1 mouse cellular context compared by ENCODE assay signal in the genomic region with DNA sequence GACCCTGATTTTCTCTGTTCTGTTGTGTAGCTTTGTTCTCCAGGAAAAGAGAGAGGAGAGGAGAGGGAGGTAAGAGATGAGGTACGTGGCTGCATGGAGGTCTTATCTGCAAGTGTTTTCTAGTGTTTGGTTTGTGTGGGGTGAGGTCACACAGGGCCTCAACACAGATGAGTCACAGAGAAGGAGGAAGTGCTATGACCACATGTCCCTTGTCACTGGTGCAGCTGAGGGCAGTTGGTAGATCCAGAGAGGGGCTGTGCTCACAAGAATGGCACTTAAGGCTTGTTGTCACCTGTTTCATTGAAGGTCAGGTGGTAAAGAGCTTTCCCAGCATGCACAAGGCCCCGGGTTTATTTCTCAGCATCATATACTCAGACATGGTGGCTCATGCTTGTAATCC.
TF ChIP-seq lines count a peak whose summit lies in the region.

No protein-coding gene starts in this region.

TF ChIP-seq in CH12.LX, 34 proteins besides CTCF, POLR2A, EP300 and RAD21 (continued from another document):
- TF ChIP-seq SIN3A (IDR thresholded peaks at IDR 0.05; ENCODE audit: low read length) (peak; percentile 65; the same call in 1 of the 2 replicates), JUND (conservative IDR thresholded peaks at IDR 0.05; ENCODE audit: low read depth, low read length) (peak; percentile 85), IRF4 (IDR thresholded peaks at IDR 0.05; ENCODE audit: low read depth, low read length) (peak; percentile 81; the same call in 1 of the 2 replicates), BHLHE40 (IDR thresholded peaks at IDR 0.05; ENCODE audit: low read depth, low read length) (peak; percentile 81), ZNF384 (IDR thresholded peaks at IDR 0.05; ENCODE audit: low read depth, low read length) (no peak), USF1 (IDR thresholded peaks at IDR 0.05; ENCODE audit: low read depth, low read length) (peak; percentile 51), RCOR1 (conservative IDR thresholded peaks at IDR 0.05; ENCODE audit: low read depth, low read length) (peak; percentile 67; the same call in 1 of the 2 replicates), ZKSCAN1 (IDR thresholded peaks at IDR 0.05; ENCODE audit: borderline replicate concordance, low read depth, low read length) (no peak), MAZ (IDR thresholded peaks at IDR 0.05; ENCODE audit: low read depth, low read length) (0 out of 2 replicates have a peak, but pooled peaks have one; percentile 47), NRF1 (IDR thresholded peaks at IDR 0.05; ENCODE audit: low read depth, low read length) (0 out of 2 replicates have a peak, but pooled peaks have one; percentile 29), CHD2 (IDR thresholded peaks at IDR 0.05; ENCODE audit: low read length) (peak; percentile 68; the same call in 1 of the 2 replicates), HCFC1 (IDR thresholded peaks at IDR 0.05; ENCODE audit: low read depth, low read length) (no peak; the same call in 1 of the 2 replicates), KAT2A (IDR thresholded peaks at IDR 0.05; ENCODE audit: insufficient replicate concordance, low read length) (no peak), E2F4 (IDR thresholded peaks at IDR 0.05; ENCODE audit: insufficient replicate concordance, low read depth, low read length) (peak; percentile 30; the same call in 1 of the 2 replicates), MAFK (IDR thresholded peaks at IDR 0.05; ENCODE audit: insufficient replicate concordance, low read length) (peak; percentile 22; the same call in 1 of the 2 replicates), ELF1 (IDR thresholded peaks at IDR 0.05; ENCODE audit: low read depth, low read length) (peak; percentile 79), MYC (IDR thresholded peaks at IDR 0.05; ENCODE audit: low read depth, low read length) (peak; percentile 91), ZMIZ1 (IDR thresholded peaks at IDR 0.05; ENCODE audit: low read depth, low read length) (peak; percentile 37; the same call in 1 of the 2 replicates), PAX5 (IDR thresholded peaks at IDR 0.05; ENCODE audit: low read length) (no peak), NELFE (IDR thresholded peaks at IDR 0.05; ENCODE audit: low read depth, low read length) (peak; percentile 30; the same call in 1 of the 2 replicates), POLR2AphosphoS2 (IDR thresholded peaks at IDR 0.05; ENCODE audit: low read depth, low read length) (no peak)
